Mouse (Mus musculus): ENCODE measurements around the gene Pianp. TPM values are rescaled to one million over a fixed set of nuclear protein-coding genes. Genes with fewer than 3 reads are reported as not detected.

Gene Pianp
- polyA plus RNA-seq (2012): 0.24 and 1.00 TPM in 2 replicates

GRCm38 (mm10) chr6:124996551-124997501, at the start of gene Pianp:
Pianp (plus strand) TSS chr6:124996694.

GRCm38 (mm10) chr6:124965088-124965719, 31.3 kb upstream of the Pianp start, which contains the start of gene Cops7a:
Cops7a (minus strand) TSS chr6:124965538.

GRCm38 (mm10) chr6:125009129-125009180, 12.5 kb downstream of the Pianp start, which contains the start of gene Zfp384:
Zfp384 (plus strand) TSS chr6:125009145.

GRCm38 (mm10) chr6:125039533-125040153, 43.1 kb downstream of the Pianp start, which contains the start of gene Ing4:
Ing4 (plus strand) TSS chr6:125039760.

GRCm38 (mm10) chr6:125049678-125050077, 53.2 kb downstream of the Pianp start, which contains the start of gene Acrbp:
Acrbp (plus strand) TSS chr6:125049689.

Other genes with a start within 250 kb of the Pianp start
- not detected in 2 replicates for gene Gm45234, start 240.7 kb upstream of the Pianp start, polyA plus RNA-seq (2012)
- gene Atn1, start 240.2 kb upstream of the Pianp start, polyA plus RNA-seq (2012): 111 and 137 TPM in 2 replicates
- gene Eno2, start 227.0 kb upstream of the Pianp start, polyA plus RNA-seq (2012): 0.37 and 0.90 TPM in 2 replicates
- 0.37 and 0.47 TPM in 2 replicates for gene Lrrc23, start 217.0 kb upstream of the Pianp start, polyA plus RNA-seq (2012)
- 10.0 and 16.9 TPM in 2 replicates for gene Spsb2, start 188.0 kb upstream of the Pianp start, polyA plus RNA-seq (2012)
- gene Tpi1, start 182.4 kb upstream of the Pianp start, polyA plus RNA-seq (2012): 195 and 233 TPM in 2 replicates
- gene Usp5, start 167.2 kb upstream of the Pianp start, polyA plus RNA-seq (2012): 83.8 and 84.6 TPM in 2 replicates
- gene Cdca3, start 167.1 kb upstream of the Pianp start, polyA plus RNA-seq (2012): 43.2 and 59.7 TPM in 2 replicates
- gene Gnb3, start 156.4 kb upstream of the Pianp start, polyA plus RNA-seq (2012): 0.22 TPM in 1 of 2 replicates, not detected in the other
- 8.2 and 16.7 TPM in 2 replicates for gene P3h3, start 138.9 kb upstream of the Pianp start, polyA plus RNA-seq (2012)
- 0.09 and 0.18 TPM in 2 replicates for gene Gpr162, start 132.7 kb upstream of the Pianp start, polyA plus RNA-seq (2012)
- 0.43 and 0.93 TPM in 2 replicates for gene Cd4, start 108.5 kb upstream of the Pianp start, polyA plus RNA-seq (2012)
- 5.7 and 9.5 TPM in 2 replicates for gene Lag3, start 85.0 kb upstream of the Pianp start, polyA plus RNA-seq (2012)
- 278 and 322 TPM in 2 replicates for gene Ptms, start 76.6 kb upstream of the Pianp start, polyA plus RNA-seq (2012)
- 177 and 232 TPM in 2 replicates for gene Mlf2, start 65.3 kb upstream of the Pianp start, polyA plus RNA-seq (2012)
- 50.6 and 53.4 TPM in 2 replicates for gene Cops7a, start 31.2 kb upstream of the Pianp start, polyA plus RNA-seq (2012)
- 74.6 and 80.3 TPM in 2 replicates for gene Zfp384, start 12.5 kb downstream of the Pianp start, polyA plus RNA-seq (2012)
- gene Ing4, start 43.1 kb downstream of the Pianp start, polyA plus RNA-seq (2012): 15.9 and 19.1 TPM in 2 replicates
- gene Acrbp, start 53.0 kb downstream of the Pianp start, polyA plus RNA-seq (2012): 12.2 and 12.7 TPM in 2 replicates
- 1.8 and 5.1 TPM in 2 replicates for gene Lpar5, start 71.2 kb downstream of the Pianp start, polyA plus RNA-seq (2012)
- 149 and 226 TPM in 2 replicates for gene Chd4, start 99.3 kb downstream of the Pianp start, polyA plus RNA-seq (2012)
- gene Nop2, start 135.2 kb downstream of the Pianp start, polyA plus RNA-seq (2012): 47.6 and 60.9 TPM in 2 replicates
- 48.0 and 55.0 TPM in 2 replicates for gene Iffo1, start 148.5 kb downstream of the Pianp start, polyA plus RNA-seq (2012)
- gene Gapdh, start 169.8 kb downstream of the Pianp start, polyA plus RNA-seq (2012): 9,186 and 10,401 TPM in 2 replicates
- 249 and 284 TPM in 2 replicates for gene Ncapd2, start 195.0 kb downstream of the Pianp start, polyA plus RNA-seq (2012)
- 89.5 and 130 TPM in 2 replicates for gene Mrpl51, start 195.1 kb downstream of the Pianp start, polyA plus RNA-seq (2012)
- gene Vamp1, start 218.9 kb downstream of the Pianp start, polyA plus RNA-seq (2012): 3.3 and 4.6 TPM in 2 replicates
- gene Tapbpl, start 235.2 kb downstream of the Pianp start, polyA plus RNA-seq (2012): 24.6 and 24.9 TPM in 2 replicates
- 41.2 and 57.0 TPM in 2 replicates for gene Cd27, start 240.3 kb downstream of the Pianp start, polyA plus RNA-seq (2012)